Mouse (Mus musculus) forebrain, embryonic 11.5 days (tissue): Measurements from ENCODE around the gene Atg4b. TPM values are rescaled to one million over a fixed set of nuclear protein-coding genes. Genes with fewer than 3 reads are reported as not detected.

ENCODE experiments used
- ATAC-seq: fragments of 200-750 bp; cut with Nextera tagmentation; replicated peaks from 2 replicates; pipeline ENCODE4 v1.8.0; 2017; ENCODE audit warnings: moderate TSS enrichment; ENCODE audit not compliant: low FRiP score
- DNase-seq: peaks from one replicate; pipeline ENCODE4 v3.0.0-alpha.2; 2017; ENCODE audit warnings: low spot score
- H3K27ac ChIP-seq: fragments of 300-500 bp; sonication (generic); 2 replicates; pipeline ENCODE4 v1.5.1; 2014; ENCODE audit warnings: low read depth, low read length
- H3K27me3 ChIP-seq: fragments of 300-500 bp; sonication (generic); 2 replicates; pipeline ENCODE4 v1.6.1; 2014; ENCODE audit warnings: mild to moderate bottlenecking, low read length, mixed read lengths; ENCODE audit not compliant: control insufficient read depth, insufficient read depth
- H3K36me3 ChIP-seq: fragments of 300-500 bp; sonication (generic); 2 replicates; pipeline ENCODE4 v1.6.1; 2014; ENCODE audit warnings: mild to moderate bottlenecking, low read length, moderate library complexity, mixed read lengths; ENCODE audit not compliant: control insufficient read depth, insufficient read depth
- H3K4me1 ChIP-seq: fragments of 300-500 bp; sonication (generic); replicated peaks from 2 replicates; pipeline ENCODE4 v1.6.1; 2014; ENCODE audit warnings: low read length, mixed read lengths; ENCODE audit not compliant: control insufficient read depth, insufficient read depth
- H3K4me2 ChIP-seq: fragments of 300-500 bp; sonication (generic); 2 replicates; pipeline ENCODE4 v1.6.1; 2014; ENCODE audit warnings: low read depth, mild to moderate bottlenecking, low read length, moderate library complexity, mixed read lengths; ENCODE audit not compliant: severe bottlenecking
- H3K4me3 ChIP-seq: fragments of 300-500 bp; sonication (generic); 2 replicates; pipeline ENCODE4 v1.5.1; 2014; ENCODE audit warnings: low read depth, low read length
- H3K9ac ChIP-seq: fragments of 300-500 bp; sonication (generic); 2 replicates; pipeline ENCODE4 v1.6.1; 2014; ENCODE audit warnings: low read length
- H3K9me3 ChIP-seq: fragments of 300-500 bp; sonication (generic); 2 replicates; pipeline ENCODE4 v1.6.1; 2016; ENCODE audit warnings: low read length, mixed read lengths; ENCODE audit not compliant: control insufficient read depth
- WGBS: fragments of 180-500 bp; shearing (Covaris S2); extraction: QIAGEN DNeasy Blood & Tissue Kit; methylation state at CpG from one replicate; pipeline ENCODE4 v1.1.7; 2014; 5-methylcytosine and 5-hydroxymethylcytosine counted together
- polyA plus RNA-seq: library from polyadenylated mRNA; unstranded; fragments of >200 nt; fragmentation: Nextera tagmentation; extraction: Ambion mirVana; gene quantifications from 2 replicates; pipeline ENCODE4 v1.2.1, GENCODE M21; 2014

Atg4b gene
- polyA plus RNA-seq, 1 experiment from 2014 or later = 93.3 TPM

GRCm38 (mm10) chr1:93726116-93726515, 25.2 kb upstream of the Atg4b start:
- no peak for DNase-seq
- WGBS = 91% methylated on average over 3 of the region's 3 CpGs
- H3K4me2 ChIP-seq = no peak overlapping the region
- no peaks in the 10 kb centered on the region for H3K27me3 ChIP-seq
- no peaks in the 10 kb centered on the region for H3K4me1 ChIP-seq
- no peak overlapping the region for H3K27ac ChIP-seq
- no peaks in the 10 kb centered on the region for H3K9me3 ChIP-seq
- no peak for ATAC-seq
- H3K4me3 ChIP-seq = no peak overlapping the region
- no peaks in the 10 kb centered on the region for H3K36me3 ChIP-seq
- no peak overlapping the region for H3K9ac ChIP-seq

- H3K36me3 ChIP-seq = no peaks in the 10 kb centered on the region
- DNase-seq (peak; percentile 63), ATAC-seq (peak; percentile 64; the same call in 1 of the 2 replicates)
- H3K9ac ChIP-seq = no peak overlapping the region
- H3K4me1 ChIP-seq = no peaks in the 10 kb centered on the region; the same call in 1 of the 2 replicates
- H3K4me2 ChIP-seq = no peak overlapping the region
- no peak overlapping the region for H3K27ac ChIP-seq
- no peaks in the 10 kb centered on the region for H3K9me3 ChIP-seq
- H3K4me3 ChIP-seq = no peak overlapping the region
- no peaks in the 10 kb centered on the region for H3K27me3 ChIP-seq
- 57% methylated on average over 3 of the region's 3 CpGs for WGBS
Measured at GRCm38 (mm10) chr1:93726974-93727373, 24.3 kb upstream of the Atg4b start.

GRCm38 (mm10) chr1:93731103-93731502, 20.2 kb upstream of the Atg4b start:
- 78% methylated on average over 5 of the region's 5 CpGs for WGBS
- no peak overlapping the region for H3K4me2 ChIP-seq
- ATAC-seq (0 out of 2 replicates have a peak, but pooled peaks have one; percentile 35), DNase-seq (no peak)
- H3K4me1 ChIP-seq = no peaks in the 10 kb centered on the region; the same call in 1 of the 2 replicates
- no peaks in the 10 kb centered on the region for H3K9me3 ChIP-seq
- no peaks in the 10 kb centered on the region for H3K27me3 ChIP-seq
- no peak overlapping the region for H3K27ac ChIP-seq
- no peak overlapping the region for H3K9ac ChIP-seq
- no peaks in the 10 kb centered on the region for H3K36me3 ChIP-seq
- H3K4me3 ChIP-seq = no peak overlapping the region

GRCm38 (mm10) chr1:93731880-93732281, 19.4 kb upstream of the Atg4b start:
- DNase-seq = no peak
- Histone ChIP-seq H3K4me1 (no peaks in the 10 kb centered on the region; the same call in 1 of the 2 replicates), H3K4me2 (peak overlapping the region; percentile 21; the same call in 1 of the 2 replicates), H3K36me3 (no peaks in the 10 kb centered on the region), H3K27ac (no peak overlapping the region), H3K9ac (no peak overlapping the region), H3K9me3 (no peaks in the 10 kb centered on the region), H3K4me3 (no peak overlapping the region), H3K27me3 (no peaks in the 10 kb centered on the region)
- peak; percentile 55; the same call in 1 of the 2 replicates for ATAC-seq
- 9% methylated on average over 3 of the region's 3 CpGs for WGBS

GRCm38 (mm10) chr1:93735859-93736258, 15.4 kb upstream of the Atg4b start:
- no peak overlapping the region for H3K4me2 ChIP-seq
- H3K27me3 ChIP-seq = no peaks in the 10 kb centered on the region
- no peak overlapping the region for H3K27ac ChIP-seq
- no peaks in the 10 kb centered on the region for H3K9me3 ChIP-seq
- DNase-seq (no peak), ATAC-seq (no peak)
- no peak overlapping the region for H3K9ac ChIP-seq
- H3K4me1 ChIP-seq = no peaks in the 10 kb centered on the region; the same call in 1 of the 2 replicates
- WGBS = 88% methylated on average over 3 of the region's 3 CpGs
- H3K4me3 ChIP-seq = no peak overlapping the region
- no peaks in the 10 kb centered on the region for H3K36me3 ChIP-seq

- DNase-seq (no peak), ATAC-seq (no peak)
- Histone ChIP-seq H3K36me3 (no peaks in the 10 kb centered on the region), H3K4me3 (no peak overlapping the region), H3K9me3 (no peaks in the 10 kb centered on the region), H3K4me2 (no peak overlapping the region), H3K9ac (no peak overlapping the region), H3K27me3 (no peaks in the 10 kb centered on the region), H3K27ac (no peak overlapping the region), H3K4me1 (no peaks in the 10 kb centered on the region)
- WGBS = 93% methylated on average over 5 of the region's 5 CpGs
Measured at GRCm38 (mm10) chr1:93737711-93738110, 13.6 kb upstream of the Atg4b start.

- ATAC-seq = no peak
- H3K9me3 ChIP-seq = no peaks in the 10 kb centered on the region
- no peaks in the 10 kb centered on the region for H3K27me3 ChIP-seq
- no peak overlapping the region for H3K4me3 ChIP-seq
- DNase-seq = no peak
- no peak overlapping the region for H3K4me2 ChIP-seq
- H3K36me3 ChIP-seq = no peaks in the 10 kb centered on the region
- H3K27ac ChIP-seq = no peak overlapping the region
- WGBS = 94% methylated on average over 2 of the region's 2 CpGs
- no peaks in the 10 kb centered on the region for H3K4me1 ChIP-seq
- no peak overlapping the region for H3K9ac ChIP-seq
Measured at GRCm38 (mm10) chr1:93740671-93741070, 10.6 kb upstream of the Atg4b start.

- H3K27ac ChIP-seq = no peak overlapping the region
- 95% methylated on average over 4 of the region's 4 CpGs for whole genome bisulfite sequencing
- H3K36me3 ChIP-seq = no peaks in the 10 kb centered on the region
- no peak overlapping the region for H3K4me2 ChIP-seq
- no peaks in the 10 kb centered on the region for H3K9me3 ChIP-seq
- no peaks in the 10 kb centered on the region for H3K4me1 ChIP-seq
- H3K4me3 ChIP-seq = no peak overlapping the region
- no peaks in the 10 kb centered on the region for H3K27me3 ChIP-seq
- ATAC-seq (no peak), DNase-seq (no peak)
- H3K9ac ChIP-seq = no peak overlapping the region
Measured at GRCm38 (mm10) chr1:93741987-93742386, 9.3 kb upstream of the Atg4b start.

- Histone ChIP-seq H3K9ac (no peak overlapping the region), H3K4me2 (no peak overlapping the region), H3K27ac (no peak overlapping the region), H3K9me3 (no peaks in the 10 kb centered on the region), H3K27me3 (no peaks in the 10 kb centered on the region), H3K4me1 (no peaks in the 10 kb centered on the region), H3K4me3 (no peak overlapping the region), H3K36me3 (no peaks in the 10 kb centered on the region)
- DNase-seq (no peak), ATAC-seq (no peak)
Measured at GRCm38 (mm10) chr1:93742910-93743309, 8.4 kb upstream of the Atg4b start.
